Mouse (Mus musculus): ENCODE results near the gene Stxbp6. TPM values are rescaled to one million over a fixed set of nuclear protein-coding genes. Genes with fewer than 3 reads are reported as not detected.
A peak's percentile ranks its signal among the peaks of the same experiment; 100 is the strongest.

Stxbp6 gene
- total RNA-seq, 2 experiments from 2014 or later, result 14.9 to 19.2 TPM

DNA sequence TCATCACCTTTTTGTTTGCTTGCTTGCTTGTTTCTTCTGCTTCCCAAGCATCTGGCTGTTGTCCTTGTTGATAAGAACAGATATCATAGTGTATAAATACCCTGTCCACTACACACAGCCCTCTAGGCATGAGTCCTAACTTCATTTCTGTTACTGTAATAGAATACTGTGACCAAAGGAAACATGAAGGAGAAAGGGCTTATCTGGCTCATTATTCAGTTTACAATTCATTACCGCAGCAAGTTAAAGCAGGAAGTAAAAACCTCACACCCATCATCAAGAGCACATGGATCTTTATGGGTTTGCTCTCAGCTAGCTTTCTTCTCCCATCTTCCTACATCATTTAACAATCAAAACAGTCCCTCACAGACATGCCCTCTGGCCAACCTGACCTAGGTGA lies 72.5 kb downstream of the Stxbp6 start:
- no peak for DNase-seq (ENCODE audit: low spot score in 2 of 2)

DNA sequence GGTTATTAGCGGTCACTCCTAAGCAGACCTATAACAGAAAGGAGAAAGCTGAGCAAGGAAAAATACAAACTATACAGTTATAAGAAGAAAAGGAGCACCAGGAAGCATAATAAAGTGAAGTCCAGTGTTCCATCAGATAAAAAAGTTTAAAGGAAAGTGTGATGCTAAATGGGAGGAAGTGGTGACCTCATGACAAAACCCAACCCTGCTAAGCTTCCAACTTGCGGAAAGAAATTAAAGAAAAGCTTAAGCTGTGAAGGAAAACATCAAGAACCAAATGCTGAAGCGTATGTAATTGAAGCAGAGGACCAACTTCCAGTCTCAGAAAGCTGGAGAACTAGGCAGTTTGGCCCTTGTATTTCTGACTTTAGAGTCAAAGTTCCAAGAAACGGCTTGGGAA lies 77.1 kb downstream of the Stxbp6 start:
- DNase-seq (ENCODE audit: low spot score in 2 of 2), result no peak

DNA sequence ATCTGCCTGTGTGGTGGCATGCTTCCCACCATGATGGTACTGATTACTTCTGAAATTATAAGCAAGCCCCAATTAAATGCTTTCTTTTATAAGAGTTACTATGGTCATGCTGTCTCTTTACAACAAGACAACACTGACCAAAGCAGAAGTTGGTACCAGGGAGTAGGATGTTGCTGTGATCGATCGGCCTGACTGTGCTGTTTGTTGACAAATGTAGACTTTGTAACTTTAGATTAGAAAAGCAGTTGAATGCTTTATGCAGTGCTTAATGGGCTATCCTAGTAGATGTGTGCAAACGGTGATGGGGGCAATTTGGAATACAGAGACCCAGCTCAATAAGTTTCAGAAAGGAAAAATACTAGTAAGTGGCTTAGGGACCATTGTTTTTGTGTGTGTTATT lies 77.6 kb downstream of the Stxbp6 start:
- no peak for DNase-seq (ENCODE audit: low spot score in 2 of 2)

DNA sequence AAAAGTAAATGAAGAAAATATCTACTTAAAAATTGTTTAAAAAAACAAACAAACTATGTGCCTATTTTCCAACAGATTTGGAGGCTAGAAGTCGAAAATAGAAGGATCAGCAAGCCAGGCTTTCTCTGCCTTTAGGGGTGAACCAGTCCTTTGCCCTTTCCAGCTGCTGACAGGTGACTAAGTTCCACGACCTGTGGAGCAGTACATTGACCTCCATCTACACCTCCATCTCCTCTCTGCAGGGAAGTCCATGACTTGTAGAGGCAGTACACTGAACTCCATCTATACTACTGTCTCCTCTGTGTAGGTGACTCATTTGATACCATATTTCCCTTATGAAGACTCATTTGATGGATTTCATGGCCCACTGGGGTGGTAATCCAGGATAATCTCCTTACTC lies 78.2 kb downstream of the Stxbp6 start:
- no peak for DNase-seq (ENCODE audit: low spot score in 2 of 2)

DNA sequence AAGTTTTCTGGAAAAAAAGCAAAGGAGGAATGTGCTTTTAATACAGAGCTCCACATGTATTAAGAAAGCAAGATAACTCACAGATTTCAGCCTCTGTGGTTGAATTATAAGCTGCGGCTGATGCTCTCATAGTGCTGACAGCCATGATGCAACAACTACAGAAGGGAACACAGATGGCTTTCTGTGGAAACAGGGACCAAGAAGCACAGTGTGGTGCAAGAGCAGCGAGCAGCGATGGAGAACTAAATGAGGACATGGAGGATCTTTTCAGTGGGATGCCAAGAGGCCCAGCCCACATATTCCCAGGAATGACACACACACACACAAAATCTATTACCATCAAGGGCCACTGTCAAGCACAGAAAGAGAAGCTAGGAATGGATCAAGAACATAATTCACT lies 81.1 kb downstream of the Stxbp6 start:
- no peak for DNase-seq (ENCODE audit: low spot score in 2 of 2)

DNA sequence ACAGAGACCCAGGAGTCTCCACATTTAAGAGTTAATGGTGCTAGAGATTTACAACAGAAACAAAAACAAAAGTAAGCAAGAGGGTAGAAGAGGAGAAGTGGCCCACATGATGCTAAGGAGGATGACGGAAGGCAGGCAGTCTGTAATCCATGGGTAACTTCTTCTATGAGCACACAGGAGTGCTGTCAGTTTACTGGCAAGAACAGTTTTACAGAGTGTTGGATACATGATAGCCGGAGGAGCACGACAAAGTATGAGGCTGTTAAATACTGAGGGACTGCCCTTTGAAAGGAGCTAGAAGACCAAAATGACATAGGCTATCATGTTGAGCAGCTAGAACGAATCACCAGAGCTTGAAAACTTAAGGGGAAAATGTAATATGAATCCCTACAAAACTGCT lies 81.7 kb downstream of the Stxbp6 start:
- no peak for DNase-seq (ENCODE audit: low spot score in 2 of 2)

DNA sequence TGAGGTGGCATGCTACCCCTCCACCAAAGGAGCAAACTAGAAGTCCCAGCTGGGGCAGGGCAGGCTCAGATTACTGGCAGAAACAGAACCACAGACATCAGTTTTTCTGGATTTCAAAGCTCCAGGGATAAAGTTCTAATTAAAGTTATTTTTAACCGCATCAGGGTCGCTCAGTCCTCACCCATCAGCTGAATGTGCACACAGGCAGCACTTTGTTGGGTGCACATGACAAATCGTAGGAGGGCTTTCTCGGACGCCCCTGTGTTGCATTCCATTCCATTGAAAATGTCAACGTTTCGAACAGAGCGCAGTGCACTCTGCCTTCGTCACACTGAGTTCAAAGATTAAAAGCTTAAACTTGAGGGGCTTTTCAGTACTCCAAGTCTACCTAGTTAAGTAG lies 84.1 kb downstream of the Stxbp6 start:
- no peak for DNase-seq (ENCODE audit: low spot score in 2 of 2)

DNA sequence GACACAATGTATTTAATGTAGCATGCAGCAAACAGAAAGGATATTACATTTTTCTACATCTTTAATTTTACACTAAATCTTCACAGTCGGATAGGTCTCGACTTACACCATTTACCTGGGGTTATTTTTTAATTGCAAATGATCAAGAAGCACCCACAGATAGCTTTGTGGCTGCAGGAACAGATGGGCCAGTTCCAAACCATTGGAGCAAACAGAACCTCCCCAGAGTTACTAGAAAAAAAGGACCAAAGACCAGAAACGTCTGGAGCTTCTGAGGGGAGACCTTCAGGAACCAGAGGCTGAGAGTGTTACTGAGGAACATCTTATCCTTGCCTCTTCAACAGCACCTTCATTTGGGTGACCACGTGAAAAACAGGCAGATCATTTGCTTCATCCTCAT lies 85.5 kb downstream of the Stxbp6 start:
- no peak for DNase-seq (ENCODE audit: low spot score in 2 of 2)

DNA sequence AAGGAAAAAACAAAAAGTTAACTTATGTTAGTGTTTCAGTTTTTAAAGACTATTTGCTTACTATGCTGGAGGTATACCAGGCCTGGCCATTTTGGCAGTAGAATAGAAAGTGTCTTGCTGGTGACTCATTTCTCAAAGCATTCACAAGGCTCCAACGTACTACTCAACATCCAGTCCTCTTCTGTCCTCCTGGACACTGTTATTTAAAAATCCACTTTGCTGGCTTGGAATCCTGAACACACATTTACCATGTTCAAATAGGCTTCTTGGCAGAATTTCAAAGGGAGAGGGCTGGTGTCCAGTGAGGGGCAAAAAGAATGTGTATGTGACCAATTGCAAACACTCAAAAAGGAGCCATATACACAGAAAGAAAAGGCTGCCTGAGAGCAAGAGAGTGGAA lies 86.7 kb downstream of the Stxbp6 start:
- peak in 1 of 2 experiments; percentile 3 for DNase-seq (ENCODE audit: low spot score in 2 of 2)

DNA sequence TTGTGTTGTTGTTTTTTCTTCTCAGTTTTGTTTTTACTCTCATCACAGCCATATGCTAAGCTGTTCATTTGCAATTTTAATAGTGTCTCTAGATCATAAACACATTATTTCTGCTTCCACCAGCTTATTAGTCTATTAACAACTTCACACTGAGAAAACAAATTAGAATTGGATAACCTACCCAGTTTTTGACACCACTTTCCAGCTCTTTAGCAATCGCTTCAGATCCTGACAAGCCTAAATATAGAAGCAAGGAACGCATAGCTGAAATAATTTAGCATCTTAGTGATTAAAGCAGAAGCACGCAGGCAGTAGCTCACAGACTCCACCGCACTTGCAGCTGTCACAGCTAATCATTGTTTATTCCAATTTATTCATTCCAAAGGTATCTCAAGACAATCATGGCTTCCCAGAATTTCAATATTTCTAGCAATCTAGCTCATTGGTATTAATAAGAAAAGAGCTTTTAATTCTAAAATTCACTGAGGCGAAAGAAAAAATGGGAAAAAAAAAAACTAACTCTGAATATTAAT lies 95.1 kb downstream of the Stxbp6 start:
- DNase-seq (ENCODE audit: low spot score in 2 of 2), result no peak

DNA sequence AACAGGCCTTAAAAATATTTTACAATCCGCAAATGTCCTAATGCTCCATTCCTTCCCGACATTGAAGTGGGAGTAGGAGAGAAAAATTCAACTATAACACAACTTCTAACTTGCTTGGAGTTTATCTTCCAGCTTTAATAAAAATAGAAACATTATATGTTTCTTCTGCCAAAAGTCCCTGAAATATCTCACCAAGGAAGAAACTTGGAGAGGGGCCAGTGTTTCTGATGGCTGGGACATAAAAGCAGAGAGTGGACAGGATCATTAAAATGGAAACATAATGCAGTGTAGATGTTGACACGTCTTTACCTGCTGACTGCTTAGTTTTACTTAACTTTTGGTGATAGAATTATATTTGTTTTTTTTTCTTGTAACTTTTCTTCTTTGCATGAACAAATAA lies 99.2 kb downstream of the Stxbp6 start:
- no peak for DNase-seq (ENCODE audit: low spot score in 2 of 2)

DNA sequence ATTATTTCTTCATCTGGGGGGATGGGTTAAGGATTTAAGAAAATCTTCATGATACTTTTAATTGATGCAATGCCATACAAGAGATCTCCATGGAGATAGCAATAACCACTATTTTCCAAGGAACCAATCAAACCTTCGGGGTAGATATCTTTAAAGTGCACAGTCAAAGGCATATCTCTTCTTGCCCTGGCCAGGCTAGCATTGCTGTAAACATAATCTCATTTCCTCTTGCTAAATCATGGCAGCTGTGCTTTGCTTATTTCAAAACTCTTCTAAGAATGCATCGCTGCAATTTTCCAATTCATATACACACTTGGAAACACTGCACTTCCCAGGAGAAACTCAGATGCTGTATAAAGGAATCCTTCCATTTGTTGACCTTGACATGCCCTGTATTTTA lies 103.0 kb downstream of the Stxbp6 start:
- DNase-seq (ENCODE audit: low spot score in 2 of 2), result no peak

DNA sequence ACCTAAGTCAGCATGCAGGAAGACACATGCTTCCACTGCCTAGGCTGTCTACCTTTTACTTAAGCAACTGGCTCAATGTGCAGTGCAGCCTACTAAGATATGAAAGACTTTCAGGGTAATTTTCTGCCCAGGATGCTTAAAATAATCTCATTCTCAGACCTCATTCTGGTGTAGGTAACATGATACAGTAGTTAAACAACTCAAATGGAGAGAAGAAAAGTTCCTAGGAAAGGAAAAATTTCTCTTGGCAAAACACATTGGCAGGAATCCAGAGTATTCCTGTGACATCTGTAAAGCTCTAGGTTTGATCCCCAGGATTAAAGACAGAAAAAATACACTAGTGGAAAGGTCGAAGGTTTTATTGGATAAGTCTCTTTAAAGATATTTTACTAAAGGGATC lies 107.1 kb downstream of the Stxbp6 start:
- no peak for DNase-seq (ENCODE audit: low spot score in 2 of 2)

DNA sequence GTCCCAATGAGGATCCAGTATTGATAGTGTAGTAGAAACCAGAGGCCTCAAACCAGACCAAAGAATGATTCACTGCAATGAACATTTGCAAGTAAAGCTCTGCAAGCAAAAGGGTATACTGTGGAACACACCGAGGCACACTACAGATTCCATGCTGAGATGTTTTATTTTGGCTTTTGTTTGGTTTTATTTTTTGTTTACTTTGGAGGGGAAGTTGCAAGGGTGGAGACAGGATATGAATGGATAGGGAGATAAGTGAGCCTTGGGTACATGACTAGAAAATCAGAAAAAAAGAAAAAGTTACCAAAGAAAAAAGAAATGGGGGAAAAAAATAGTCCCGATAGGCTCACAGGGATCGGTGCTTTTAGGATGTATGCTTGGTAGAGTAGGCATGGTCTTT lies 117.0 kb downstream of the Stxbp6 start:
- DNase-seq (ENCODE audit: low spot score in 2 of 2), result no peak

DNA sequence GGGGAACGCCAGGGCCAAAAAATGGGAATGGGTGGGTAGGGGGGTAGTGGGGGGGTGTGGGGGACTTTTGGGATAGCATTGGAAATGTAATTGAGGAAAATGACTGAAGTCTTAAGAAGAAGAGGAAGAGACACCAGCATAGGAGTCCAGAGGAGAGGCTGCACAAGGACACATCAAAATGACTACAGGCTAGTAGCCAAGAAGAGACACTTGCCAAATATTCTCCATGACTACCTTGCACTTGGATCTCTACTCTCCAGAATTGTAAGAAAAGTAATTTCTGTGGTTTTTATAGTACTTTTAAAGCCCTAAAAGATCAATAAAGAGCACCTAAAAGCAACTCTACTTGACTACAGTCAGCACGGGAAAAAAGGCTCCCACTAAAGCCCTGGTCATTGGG lies 121.4 kb downstream of the Stxbp6 start:
- DNase-seq (ENCODE audit: low spot score in 2 of 2), result no peak

DNA sequence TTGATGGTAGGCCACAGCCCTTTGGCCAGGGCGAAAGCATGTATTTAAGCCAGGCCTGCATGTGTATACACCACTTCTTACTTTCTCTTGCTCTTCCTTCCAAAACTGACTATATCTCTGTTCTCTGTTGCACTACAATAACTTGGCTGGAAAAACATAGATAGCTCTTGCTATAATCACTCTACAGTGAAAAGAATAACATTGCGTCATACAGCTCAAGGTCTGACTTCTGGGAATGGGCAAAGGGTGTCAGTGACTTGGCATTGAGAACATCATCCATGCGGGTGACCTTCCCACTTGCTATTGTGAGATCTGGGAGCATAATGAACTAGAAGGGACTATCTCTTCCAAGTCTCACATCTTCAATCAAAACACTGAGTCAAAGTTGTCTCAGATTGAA lies 122.4 kb downstream of the Stxbp6 start:
- no peak for DNase-seq (ENCODE audit: low spot score in 2 of 2)

DNA sequence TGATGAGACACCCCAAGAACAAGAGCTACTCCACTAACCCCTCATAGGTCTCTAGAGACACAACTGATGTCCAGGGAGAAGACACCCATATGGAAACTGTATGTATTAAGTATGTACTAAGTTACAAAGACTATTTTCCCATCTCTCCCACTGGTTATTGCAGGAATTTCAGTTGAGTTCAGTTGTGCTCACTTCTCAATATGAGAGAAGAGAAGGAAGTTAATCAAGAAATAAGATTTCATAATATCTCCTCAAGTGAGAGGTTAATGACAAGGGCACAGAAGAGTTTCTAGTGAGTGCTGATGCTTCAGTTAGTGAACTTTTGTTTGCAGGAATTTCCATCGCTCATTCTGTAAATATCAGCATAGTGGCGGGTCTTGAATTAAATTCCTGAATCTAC lies 124.0 kb downstream of the Stxbp6 start:
- DNase-seq (ENCODE audit: low spot score in 2 of 2), result no peak

DNA sequence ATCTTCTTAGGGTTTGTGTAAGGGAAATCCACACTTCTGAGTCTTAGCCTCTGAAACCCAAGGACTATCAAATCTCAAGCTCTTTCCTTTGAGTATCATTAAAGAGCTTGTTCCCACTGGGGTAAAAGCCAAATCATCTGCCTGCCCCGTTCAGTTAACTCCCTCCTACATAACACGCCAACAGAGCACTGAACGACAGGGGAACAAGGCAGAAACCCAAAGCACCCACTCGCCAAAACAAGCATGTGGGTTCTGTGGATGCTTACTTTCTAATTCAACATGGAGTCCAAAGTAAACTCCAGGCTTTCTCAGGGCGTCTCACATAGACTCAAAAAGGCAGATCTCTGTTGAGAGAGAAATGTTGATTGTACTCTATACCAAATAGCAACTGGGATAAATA lies 126.7 kb downstream of the Stxbp6 start:
- DNase-seq (ENCODE audit: low spot score in 2 of 2), result no peak

DNA sequence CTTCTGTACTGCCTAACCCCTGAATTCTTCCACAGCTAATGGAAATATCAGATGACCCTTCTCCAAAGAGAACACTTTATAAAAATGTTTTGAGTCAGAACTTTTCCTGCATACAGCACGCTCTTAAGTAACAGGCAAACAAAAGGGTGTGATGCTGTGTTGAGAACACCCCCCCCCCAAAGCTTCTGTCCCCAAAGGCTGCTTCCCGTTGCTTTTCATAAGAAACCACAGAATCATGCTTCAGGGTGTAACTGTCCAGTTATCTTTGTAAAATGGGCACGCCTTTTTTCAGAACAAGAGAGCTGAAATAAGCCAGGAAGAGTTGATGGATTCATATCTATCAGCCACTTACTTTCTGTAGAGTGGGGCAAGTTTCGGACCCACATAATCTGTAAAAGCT lies 134.2 kb downstream of the Stxbp6 start:
- no peak for DNase-seq (ENCODE audit: low spot score in 2 of 2)

DNA sequence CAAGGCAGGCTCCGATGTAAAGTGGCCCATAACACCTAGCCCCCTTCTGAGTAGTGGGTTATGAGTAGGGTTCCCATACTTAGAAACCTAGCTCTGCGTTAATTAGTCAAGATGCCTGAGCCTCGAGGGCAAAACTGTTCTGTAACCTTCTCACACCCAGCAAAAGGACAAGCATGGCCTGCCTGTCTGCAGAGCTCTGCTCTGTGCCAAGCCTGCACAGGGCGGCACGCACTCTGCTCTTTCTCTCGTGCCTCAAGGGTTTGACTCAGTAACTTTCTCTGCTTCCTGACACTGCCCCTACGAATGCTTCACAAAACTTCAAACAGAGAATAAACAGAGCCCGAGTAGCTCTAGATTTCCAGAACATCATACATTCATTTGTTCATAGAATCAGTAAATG lies 135.4 kb downstream of the Stxbp6 start:
- DNase-seq (ENCODE audit: low spot score in 2 of 2), result no peak

DNA sequence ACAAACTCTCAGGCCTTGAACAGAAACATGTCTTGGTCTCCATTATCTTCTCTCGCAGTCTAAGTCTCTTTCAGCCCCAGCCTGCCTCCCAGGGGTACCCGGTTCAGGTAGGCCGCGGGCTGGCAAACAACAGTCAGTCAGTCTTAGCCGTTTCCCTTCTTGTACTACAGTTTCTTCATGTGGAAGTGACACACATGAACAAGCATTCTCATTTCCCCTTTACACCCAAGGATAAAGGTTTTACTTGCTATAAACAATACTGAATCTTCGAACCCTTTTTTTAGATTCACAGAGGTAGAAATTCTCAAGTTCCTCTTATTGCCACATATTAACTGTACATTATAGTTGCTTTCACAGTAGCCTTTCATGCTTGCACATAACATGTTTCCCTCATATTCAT lies 141.6 kb downstream of the Stxbp6 start:
- no peak for DNase-seq (ENCODE audit: low spot score in 2 of 2)

DNA sequence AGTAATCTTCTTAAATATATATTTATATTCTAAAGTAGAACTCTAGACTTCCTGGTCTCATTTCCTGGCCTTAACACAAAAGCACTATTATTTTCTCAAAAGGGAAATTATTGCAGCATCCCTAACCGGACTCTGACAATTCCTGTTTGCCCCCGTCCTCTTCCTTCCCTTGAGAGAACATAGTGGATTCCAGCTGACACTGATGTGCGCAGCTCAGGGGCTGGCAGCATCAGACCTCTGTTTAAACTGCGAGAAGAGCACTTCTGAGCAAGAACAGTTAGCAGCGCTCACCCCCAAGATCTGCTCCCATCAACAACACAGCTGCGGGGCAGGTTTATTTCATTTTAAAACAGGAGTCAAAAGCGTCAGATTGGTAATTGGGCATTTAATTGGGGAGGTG lies 142.8 kb downstream of the Stxbp6 start:
- DNase-seq (ENCODE audit: low spot score in 2 of 2), result no peak

DNA sequence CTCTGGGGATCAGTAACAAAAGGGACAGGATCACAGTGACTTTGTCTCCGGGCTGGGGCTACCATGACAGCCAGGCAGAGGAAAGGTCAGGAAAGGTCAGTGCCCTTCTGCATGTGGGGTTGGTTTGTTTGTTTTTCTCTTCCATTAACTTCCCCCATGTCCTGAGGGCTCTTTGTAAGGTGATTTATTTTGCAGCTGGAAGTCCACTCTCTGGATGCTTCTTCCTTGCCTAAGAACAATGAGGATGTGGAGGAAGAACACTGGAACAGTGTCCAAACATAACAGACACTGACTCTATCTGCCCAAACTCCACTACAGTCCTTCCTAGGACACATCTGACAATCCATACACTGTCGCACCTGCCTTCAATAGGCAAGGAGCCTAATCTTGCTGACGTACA lies 146.1 kb downstream of the Stxbp6 start:
- DNase-seq (ENCODE audit: low spot score in 2 of 2), result no peak

DNA sequence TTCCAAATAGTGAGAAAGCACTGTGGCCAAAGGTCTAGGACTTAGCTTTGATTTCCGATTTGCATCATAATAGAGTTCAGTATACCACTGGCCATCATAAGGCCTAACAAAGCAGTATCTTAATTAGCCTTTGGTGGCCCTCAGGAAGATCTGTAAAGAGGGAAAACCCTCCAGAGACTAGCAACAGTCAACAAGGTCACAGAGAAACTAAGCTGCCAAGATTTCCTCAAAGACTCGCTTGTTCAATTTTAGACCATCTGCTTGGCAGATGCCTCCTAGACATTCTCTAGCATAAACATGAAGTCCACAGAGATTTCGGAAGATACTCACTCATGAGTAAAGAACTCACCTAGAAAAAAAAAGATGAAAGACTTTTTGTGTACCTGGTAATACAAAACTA lies 148.6 kb downstream of the Stxbp6 start:
- no peak for DNase-seq (ENCODE audit: low spot score in 2 of 2)
